Mouse (Mus musculus) C2C12 (cell line): ENCODE measurements at regions not wholly inside any gene's neighbourhood (a gene's known extent, or its start where the extent isn't known, plus 50 kb on each side); places are given as distances from the start of the nearest gene placed in this dataset.

Experiments
- CTCF ChIP-seq: IDR thresholded peaks from one replicate; pipeline ENCODE4 v1.5.1; 2011; ENCODE audit not compliant: control insufficient read depth, insufficient read depth, insufficient read length
- FOSL1 ChIP-seq: IDR thresholded peaks from one replicate; pipeline ENCODE4 v1.8.0; 2011; ENCODE audit warnings: mild to moderate bottlenecking, low read length; ENCODE audit not compliant: poor library complexity, insufficient read depth, severe bottlenecking
- MAX ChIP-seq: IDR thresholded peaks from one replicate; pipeline ENCODE4 v1.6.1; 2011; ENCODE audit warnings: mild to moderate bottlenecking, control low read depth
- USF1 ChIP-seq: IDR thresholded peaks from one replicate; pipeline ENCODE4 v1.6.1; 2011; ENCODE audit warnings: low read depth, mild to moderate bottlenecking, control low read depth, moderate library complexity

DNA sequence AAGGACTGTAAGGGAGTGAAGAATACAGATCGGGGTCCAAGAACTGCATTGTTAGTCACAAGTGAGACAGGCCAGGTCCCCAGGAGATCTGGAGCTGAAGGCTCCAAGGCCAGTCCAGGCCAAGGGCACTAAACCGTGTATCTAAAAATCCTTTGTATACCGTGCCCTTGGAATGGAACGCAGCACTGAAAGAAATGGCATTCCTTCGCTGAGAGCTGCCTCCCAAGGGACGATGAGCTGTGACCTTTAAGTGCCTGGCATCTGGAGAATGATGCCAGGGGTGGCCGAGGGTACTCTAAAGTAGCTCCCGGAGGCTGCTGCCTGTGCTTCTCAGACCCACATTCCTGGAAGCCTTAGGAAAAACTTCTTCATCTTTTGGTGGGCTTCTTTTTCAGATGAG is 76.0 kb upstream of the Pkn2 start:
- TF ChIP-seq CTCF (no peak), MAX (no peak), USF1 (no peak), FOSL1 (no peak)
